Mouse (Mus musculus) embryonic facial prominence, embryonic 13.5 days (tissue): ENCODE results near the gene Map2k6. TPM values are rescaled to one million over a fixed set of nuclear protein-coding genes. Genes with fewer than 3 reads are reported as not detected.

Source experiments
- ATAC-seq: fragments of 200-750 bp; cut with Nextera tagmentation; 2 replicates; pipeline ENCODE4 v1.8.0; 2017; ENCODE audit warnings: low read depth; ENCODE audit not compliant: insufficient number of reproducible peaks, insufficient read depth, low FRiP score, low TSS enrichment
- H3K27ac ChIP-seq: fragments of 300-500 bp; sonication (generic); 2 replicates; pipeline ENCODE4 v1.5.1; 2015; ENCODE audit warnings: moderate library complexity, mild to moderate bottlenecking, inconsistent platforms
- H3K27me3 ChIP-seq: fragments of 300-500 bp; sonication (generic); 2 replicates; pipeline ENCODE4 v1.6.1; 2015; ENCODE audit warnings: mild to moderate bottlenecking, inconsistent platforms
- H3K36me3 ChIP-seq: fragments of 300-500 bp; sonication (generic); 2 replicates; pipeline ENCODE4 v1.6.1; 2015; ENCODE audit warnings: mild to moderate bottlenecking, inconsistent platforms
- H3K4me1 ChIP-seq: fragments of 300-500 bp; sonication (generic); 2 replicates; pipeline ENCODE4 v1.6.1; 2015; ENCODE audit warnings: inconsistent platforms
- H3K4me2 ChIP-seq: fragments of 300-500 bp; sonication (generic); 2 replicates; pipeline ENCODE4 v1.6.1; 2015; ENCODE audit warnings: moderate library complexity, mild to moderate bottlenecking, inconsistent platforms
- H3K4me3 ChIP-seq: fragments of 300-500 bp; sonication (generic); 2 replicates; pipeline ENCODE4 v1.5.1; 2015; ENCODE audit warnings: mild to moderate bottlenecking, inconsistent platforms
- H3K9ac ChIP-seq: fragments of 300-500 bp; sonication (generic); 2 replicates; pipeline ENCODE4 v1.6.1; 2015; ENCODE audit warnings: mild to moderate bottlenecking, inconsistent platforms
- H3K9me3 ChIP-seq: fragments of 300-500 bp; sonication (generic); 2 replicates; pipeline ENCODE4 v1.6.1; 2016; ENCODE audit warnings: inconsistent platforms
- WGBS: fragments of 180-500 bp; shearing (Covaris S2); methylation state at CpG from one replicate; pipeline ENCODE4 v1.1.7; 2015; ENCODE audit warnings: mixed read lengths; 5-methylcytosine and 5-hydroxymethylcytosine counted together
- polyA plus RNA-seq: library from polyadenylated mRNA; unstranded; fragments of >200 nt; fragmentation: Nextera tagmentation; extraction: Ambion mirVana; gene quantifications from 2 replicates; pipeline ENCODE4 v1.2.1, GENCODE M21; 2015

Gene Map2k6
- polyA plus RNA-seq, 1 experiment from 2014 or later = 38.1 TPM

DNA sequence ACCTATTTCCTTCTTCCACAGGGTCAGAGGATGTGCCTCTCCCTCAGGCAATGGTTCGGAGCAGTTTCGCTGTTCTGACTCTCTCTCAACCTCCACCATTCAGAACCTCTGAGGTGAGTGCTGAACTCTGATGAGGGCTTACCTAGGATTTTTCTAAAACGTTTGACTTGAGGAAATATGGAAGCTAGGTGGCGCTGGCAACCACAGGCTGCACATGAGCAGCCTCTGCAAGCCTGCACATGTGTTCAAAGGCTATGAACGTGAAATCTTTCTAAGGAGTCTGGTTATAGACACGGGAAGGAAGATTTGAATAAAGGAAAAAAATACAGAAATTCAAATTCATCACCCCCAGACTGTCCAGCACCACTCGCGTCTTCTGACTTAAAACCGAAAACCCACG is 173.6 kb downstream of the Map2k6 start:
- Histone ChIP-seq H3K4me1 (peaks cover 4% of the 10 kb centered on the region; the same call in 1 of the 2 replicates), H3K27me3 (no peaks in the 10 kb centered on the region), H3K9me3 (no peaks in the 10 kb centered on the region), H3K9ac (no peak overlapping the region), H3K36me3 (no peaks in the 10 kb centered on the region), H3K4me2 (no peak overlapping the region), H3K4me3 (no peak overlapping the region), H3K27ac (no peak overlapping the region)
- ATAC-seq = 0 out of 2 replicates have a peak, but pooled peaks have one; percentile 32
- WGBS = 43% methylated on average over 10 of the region's 10 CpGs

Other genes with a start within 250 kb of the Map2k6 start
- 4.7 and 4.8 TPM in 2 replicates for gene Abca9, start 230.9 kb upstream of the Map2k6 start, polyA plus RNA-seq
- 0.65 and 1.8 TPM in 2 replicates for gene Abca6, start 147.3 kb upstream of the Map2k6 start, polyA plus RNA-seq
- gene Abca5, start 61.4 kb upstream of the Map2k6 start, polyA plus RNA-seq = 6.0 and 7.1 TPM in 2 replicates